Mouse (Mus musculus) frontal cortex, adult 2 months (tissue): ENCODE measurements around the gene Ndufa10. TPM values are rescaled to one million over a fixed set of nuclear protein-coding genes. Genes with fewer than 3 reads are reported as not detected.
"Not testable (repeated sequence)": the region's sequence is repeated elsewhere in the genome, so short reads cannot be mapped to it uniquely, and the experiment has no call there.

Experiments
- DNase-seq, 2 experiments: peaks; one replicate each; pipeline ENCODE4 v3.0.0; 2022; ENCODE audit warnings: low spot score in 1 of 2; ENCODE audit errors: extremely low spot score in 1 of 2
- polyA plus RNA-seq: library from polyadenylated mRNA; depleted of rRNA; stranded (reverse); fragments of >200 nt; gene quantifications from 2 replicates; pipeline ENCODE4 v1.2.3, GENCODE M21; 2012; rRNA removed

The Ndufa10 gene
- polyA plus RNA-seq: 167 and 182 TPM in 2 replicates

- peak; percentile 72 to 96 for DNase-seq
These were observed at the start of gene Ndufa10 for GRCm38 (mm10) chr1:92473165-92474041. Gene Ndufa10 (minus strand): TSS chr1:92473860.

DNA sequence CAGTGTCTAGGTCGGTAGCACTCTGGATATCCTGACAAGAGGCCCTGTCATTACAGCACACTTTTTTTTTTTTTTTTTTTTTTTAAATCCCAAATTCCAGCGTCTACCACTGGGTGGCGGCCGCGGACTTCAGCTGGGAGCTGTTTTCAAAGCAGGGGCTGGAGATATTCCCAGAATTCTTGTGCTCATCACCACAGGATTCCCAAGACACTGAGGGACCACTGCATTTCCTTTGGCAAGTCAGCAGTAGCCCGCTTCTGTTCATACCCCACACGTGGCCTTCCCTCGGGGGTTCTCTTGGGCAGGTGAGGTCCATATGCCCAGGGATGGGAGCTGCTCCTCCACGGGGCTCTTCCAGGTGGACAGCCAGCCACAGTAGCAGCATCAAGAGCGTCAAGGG is 47.7 kb upstream of the Ndufa10 start:
- peak in 1 of 2 experiments; percentile 71 for DNase-seq

DNA sequence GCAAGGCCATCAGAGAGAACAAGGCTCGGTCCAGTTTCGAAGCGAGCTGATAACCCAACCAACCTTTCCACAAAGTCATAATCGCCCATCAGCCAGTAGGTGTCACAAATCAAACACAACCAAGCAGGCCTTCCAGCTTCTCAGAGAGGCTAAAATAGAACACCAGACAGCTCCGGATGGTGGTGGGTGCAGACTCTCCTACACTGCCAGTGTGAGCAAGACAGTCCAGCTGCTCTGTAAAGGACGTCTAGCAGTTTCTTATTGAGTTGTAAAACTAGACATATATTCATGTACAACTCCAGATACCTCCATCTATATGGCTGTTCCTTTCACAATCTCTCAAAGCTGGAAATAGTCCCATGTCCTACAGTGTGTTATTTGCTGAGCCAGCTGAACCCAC is 45.4 kb upstream of the Ndufa10 start:
- peak; percentile 65 to 78 for DNase-seq

- DNase-seq: no peak
These were observed 44.9 kb upstream of the Ndufa10 start, which contains the start of gene Olfr1414 for GRCm38 (mm10) chr1:92518561-92518960. Gene Olfr1414 (minus strand): TSS chr1:92518661.

DNA sequence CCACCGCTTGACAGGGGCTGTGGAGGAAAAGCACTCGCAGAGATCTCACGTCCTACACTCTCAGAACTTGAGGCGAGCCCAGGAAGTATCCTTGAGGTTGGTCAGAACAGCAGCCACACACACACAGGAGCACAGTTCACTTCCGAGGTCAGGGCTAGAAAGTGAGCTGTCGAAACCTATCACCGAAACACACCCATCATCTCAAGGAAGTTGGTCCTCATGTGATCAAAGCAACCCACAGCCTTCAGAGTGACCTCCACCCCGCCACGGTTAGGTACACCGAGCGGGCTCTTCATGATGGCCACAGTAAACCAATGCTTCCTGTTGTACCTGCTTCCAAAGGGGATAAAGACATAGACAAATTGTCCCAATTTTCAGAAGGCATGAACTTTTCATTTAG is 41.7 kb upstream of the Ndufa10 start:
- no peak for DNase-seq

DNA sequence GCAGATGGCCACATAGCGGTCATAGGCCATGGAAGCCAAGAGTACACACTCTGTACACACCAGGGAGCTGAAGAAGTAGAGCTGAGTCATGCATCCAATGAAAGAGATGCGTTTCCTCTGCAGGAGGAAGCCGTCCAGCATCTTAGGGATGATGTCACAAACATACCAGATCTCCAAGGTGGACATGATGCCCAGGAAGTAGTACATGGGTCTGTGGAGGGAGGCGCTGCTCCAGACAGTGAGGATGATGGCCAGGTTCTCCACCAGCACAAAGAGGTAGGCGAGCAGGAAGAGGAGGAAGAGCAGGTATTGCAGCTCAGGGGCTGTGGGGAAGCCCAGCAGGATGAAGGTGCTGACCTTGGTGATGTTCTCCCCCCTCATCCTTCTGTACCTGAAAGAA is 38.0 kb upstream of the Ndufa10 start:
- DNase-seq: not testable (repeated sequence)

- no peak for DNase-seq
These were observed 22.3 kb upstream of the Ndufa10 start, which contains the start of gene Olfr1415 for GRCm38 (mm10) chr1:92496001-92496400. Gene Olfr1415 (minus strand): TSS chr1:92496101.

DNA sequence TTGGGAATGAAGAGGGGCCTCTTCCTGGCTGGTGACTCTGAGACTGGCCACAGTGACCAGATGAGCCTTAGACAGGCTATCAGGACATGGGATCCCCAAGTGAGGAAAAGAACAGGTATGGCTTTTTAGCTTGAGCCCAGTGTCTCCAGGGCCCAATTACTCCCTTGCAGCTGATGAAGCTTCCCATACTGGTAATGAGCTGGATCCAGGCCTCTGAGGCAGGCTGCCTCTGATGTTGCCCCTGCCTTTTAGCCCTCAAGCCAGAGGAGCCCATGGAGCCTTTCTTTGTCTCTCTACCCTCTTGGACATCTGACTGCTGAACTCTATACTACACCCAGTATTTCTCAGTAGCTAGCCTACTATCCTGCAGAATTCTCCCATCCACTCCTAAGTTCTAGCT is 11.4 kb upstream of the Ndufa10 start, which contains the start of gene Olfr1416:
TSS of gene Olfr1416 (minus strand) at position 101 of the 400 bp plus-strand sequence.
- DNase-seq: no peak

DNA sequence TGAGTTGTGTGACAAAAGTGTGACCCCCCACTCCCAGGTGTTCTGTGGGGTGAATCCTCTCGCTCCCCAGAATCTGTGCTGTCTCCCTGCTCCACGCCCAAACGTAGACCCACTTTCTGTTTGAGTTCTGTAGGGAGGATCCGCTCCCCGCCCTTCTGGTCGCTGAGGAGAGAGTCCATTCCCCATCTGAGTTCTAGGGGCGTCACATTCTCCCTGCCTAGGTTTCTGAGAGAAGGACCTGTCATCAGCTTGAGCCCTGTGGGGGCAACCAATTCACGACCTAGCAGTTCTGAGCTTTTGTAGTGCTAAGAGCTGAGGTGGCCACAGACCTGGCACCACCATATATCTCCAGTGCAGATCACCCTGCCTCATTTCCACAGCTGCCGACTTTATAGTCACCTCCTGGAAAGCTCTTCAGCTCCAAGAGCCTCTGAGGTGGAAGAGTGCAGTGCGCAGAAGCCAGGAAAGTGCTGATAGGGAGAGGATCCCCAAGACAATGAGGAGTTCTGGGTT is 462 bp upstream of the Ndufa10 start:
- no peak for DNase-seq

- no peak for DNase-seq
These were observed 4.8 kb downstream of the Ndufa10 start for GRCm38 (mm10) chr1:92468891-92469290.

- no peak for DNase-seq
These were observed 15.2 kb downstream of the Ndufa10 start for GRCm38 (mm10) chr1:92458416-92458815.

DNA sequence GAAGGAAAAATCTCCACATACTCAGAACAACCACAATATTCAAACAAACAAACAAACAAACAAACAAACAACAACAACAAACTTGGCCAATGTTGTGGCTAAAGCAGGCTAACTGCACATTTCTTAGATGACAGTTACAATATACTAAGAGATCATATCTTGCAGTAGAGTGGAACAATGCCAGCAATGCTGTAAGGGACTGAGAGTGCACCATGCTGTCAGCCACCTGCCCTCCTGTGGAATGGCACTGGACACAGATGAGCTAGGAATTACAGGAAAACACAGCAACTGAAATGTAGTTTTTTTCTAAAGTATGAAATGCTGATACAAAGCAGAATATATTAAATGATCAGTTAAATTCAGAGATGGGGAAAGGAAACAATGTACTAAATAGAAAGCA is 15.9 kb downstream of the Ndufa10 start:
- DNase-seq: no peak

DNA sequence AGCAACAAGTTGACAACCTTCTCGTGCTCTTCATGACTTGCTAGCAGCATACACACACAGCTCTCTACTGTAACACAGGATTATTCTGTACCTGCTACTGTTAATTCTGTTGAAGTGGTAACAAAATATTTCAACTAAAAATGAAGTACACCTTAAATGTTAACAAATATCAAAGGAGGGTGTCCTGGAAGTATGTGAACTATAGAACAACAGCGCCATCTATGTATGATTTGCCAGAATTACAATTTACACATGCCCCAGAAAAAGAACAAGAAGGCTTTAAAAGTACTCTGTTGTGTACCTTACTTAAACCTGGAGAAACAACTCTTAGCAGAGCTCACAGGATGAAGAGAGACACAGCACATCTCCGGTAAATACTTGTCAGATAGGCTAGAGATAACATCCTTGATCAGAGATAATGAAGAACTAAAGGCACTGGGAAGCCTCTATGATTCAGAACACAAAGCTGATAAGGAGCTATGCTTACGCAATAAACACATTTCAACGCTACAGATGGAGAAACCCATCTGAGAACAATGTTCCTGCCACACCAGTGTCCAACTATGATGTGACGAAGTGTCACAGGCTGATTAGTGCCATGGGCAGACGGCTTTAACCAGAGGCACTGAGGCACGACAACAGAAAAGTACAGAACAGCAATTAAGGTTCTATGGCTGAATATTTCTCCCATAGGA is 19.8 kb downstream of the Ndufa10 start:
- peak in 1 of 2 experiments; percentile 64 for DNase-seq

DNA sequence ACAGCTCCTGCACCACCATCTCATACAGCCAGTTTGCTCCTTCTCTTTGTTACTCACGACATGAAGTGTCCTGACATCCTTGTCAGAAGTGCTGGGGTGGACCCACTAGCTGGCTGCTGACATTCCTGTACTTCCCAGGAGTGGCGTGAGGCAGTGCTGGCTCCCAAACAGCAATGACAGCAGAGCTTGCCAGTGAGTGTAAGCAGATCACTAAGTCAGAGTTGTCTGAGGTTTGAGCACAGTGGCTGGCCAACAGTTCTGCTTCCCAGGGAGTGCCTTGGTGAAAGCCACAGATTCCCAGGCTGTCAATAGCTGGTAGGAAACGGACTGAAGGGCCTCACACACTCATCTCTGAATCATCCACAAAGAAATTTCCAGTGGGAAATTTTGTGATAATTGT is 25.4 kb downstream of the Ndufa10 start:
- DNase-seq: no peak

- no peak for DNase-seq
These were observed 32.1 kb downstream of the Ndufa10 start for GRCm38 (mm10) chr1:92441453-92442063.

- DNase-seq: no peak
These were observed 33.5 kb downstream of the Ndufa10 start for GRCm38 (mm10) chr1:92440066-92440750.

GRCm38 (mm10) chr1:92437678-92438271 is 35.9 kb downstream of the Ndufa10 start:
- peak; percentile 49 to 64 for DNase-seq

DNA sequence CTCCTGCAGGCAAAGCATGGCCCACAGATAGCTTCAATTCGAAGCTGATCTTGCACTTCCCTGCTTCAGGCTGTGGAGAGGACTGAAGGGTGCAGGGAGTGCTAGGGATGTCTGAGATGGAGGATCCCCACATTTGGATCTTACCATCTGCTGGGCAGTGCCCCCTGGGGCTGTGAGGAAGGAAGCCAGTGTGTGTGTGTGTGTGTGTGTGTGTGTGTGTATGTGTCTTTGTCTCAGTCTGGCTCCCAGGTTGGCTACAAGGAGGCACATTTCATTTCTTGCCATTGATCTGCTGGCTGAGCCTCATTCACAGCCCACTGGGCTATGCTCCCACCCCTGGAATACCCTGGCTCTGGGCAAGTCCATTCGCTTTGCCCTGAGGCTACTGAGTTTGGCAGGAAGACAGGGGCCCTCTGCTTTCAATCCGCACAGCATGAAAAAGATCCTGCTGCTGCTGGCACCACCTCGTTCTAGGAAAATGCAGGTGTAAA is 36.8 kb downstream of the Ndufa10 start:
- DNase-seq: no peak

GRCm38 (mm10) chr1:92434986-92435385 is 38.7 kb downstream of the Ndufa10 start:
- no peak for DNase-seq

DNA sequence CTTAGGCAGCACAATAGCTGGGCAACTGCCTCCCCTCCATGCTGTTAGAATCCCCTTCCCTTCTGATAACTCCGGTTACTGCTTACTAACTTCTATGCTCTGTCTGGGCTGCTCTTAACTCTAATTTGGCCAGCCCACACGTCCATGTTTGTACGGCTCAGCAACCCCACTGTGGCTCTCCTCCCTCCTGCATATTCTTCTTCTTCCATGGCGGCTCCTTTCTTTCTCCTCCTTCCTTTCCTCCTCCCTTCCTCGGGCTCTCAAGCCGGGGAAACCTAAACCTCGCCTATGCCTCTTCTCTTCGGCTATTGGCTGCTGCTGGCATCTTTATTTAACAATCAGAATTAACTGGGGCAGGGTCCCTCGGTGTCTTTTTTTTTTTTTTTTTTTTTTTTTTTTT is 40.9 kb downstream of the Ndufa10 start:
- DNase-seq: no peak
